Mouse (Mus musculus) bone marrow, adult 2 months (tissue): ENCODE results near the gene Abhd12.

ENCODE experiments used
- CTCF ChIP-seq: fragments of 200-500 bp; IDR thresholded peaks from 2 replicates; pipeline ENCODE4 v1.5.1; 2011; ENCODE audit warnings: low read length, control low read depth; ENCODE audit not compliant: control insufficient read depth, insufficient read depth
- POLR2A ChIP-seq: fragments of 200-500 bp; IDR thresholded peaks from 2 replicates; pipeline ENCODE4 v1.6.1; 2011; ENCODE audit warnings: low read depth, mild to moderate bottlenecking, control low read depth, low read length, borderline replicate concordance; ENCODE audit not compliant: control insufficient read depth

- TF ChIP-seq POLR2A = no peak
- no peak for TF ChIP-seq CTCF
Observed at GRCm38 (mm10) chr2:150855186-150855585, 49.4 kb downstream of the Abhd12 start.
